Mouse (Mus musculus) NIH3T3 (cell line): ENCODE results near the gene Hist1h2bf.
"Not testable (repeated sequence)": the region's sequence is repeated elsewhere in the genome, so short reads cannot be mapped to it uniquely, and the experiment has no call there.

Experiments
- DNase-seq: peaks from one replicate; pipeline ENCODE4 v3.0.0-alpha.2; 2012; ENCODE audit warnings: low read depth

The Hist1h2bf gene

GRCm38 (mm10) chr13:23573898-23574524 lies at the start of gene Hist1h2bf, which contains the start of gene Hist1h2ad:
Gene Hist1h2bf, minus strand, starts transcription at chr13:23574196.
Gene Hist1h2ad, plus strand, starts transcription at chr13:23574381.
- peak; percentile 95 for DNase-seq

- DNase-seq: peak; percentile 26
Observed at GRCm38 (mm10) chr13:23622861-23623450, 49.0 kb upstream of the Hist1h2bf start.

GRCm38 (mm10) chr13:23622175-23622671 lies 48.2 kb upstream of the Hist1h2bf start, which contains the start of gene Hist1h1e:
Gene Hist1h1e, minus strand, starts transcription at chr13:23622558.
- DNase-seq: peak; percentile 94

- peak; percentile 82 for DNase-seq
Observed at GRCm38 (mm10) chr13:23621532-23622174, 47.7 kb upstream of the Hist1h2bf start.

GRCm38 (mm10) chr13:23620733-23621531 lies 46.9 kb upstream of the Hist1h2bf start, which contains the start of gene Hist1h2be:
Gene Hist1h2be, minus strand, starts transcription at chr13:23621124.
- DNase-seq: peak; percentile 88

GRCm38 (mm10) chr13:23620056-23620732 lies 46.2 kb upstream of the Hist1h2bf start:
- DNase-seq: no peak

GRCm38 (mm10) chr13:23611638-23612037 lies 37.6 kb upstream of the Hist1h2bf start:
- DNase-seq: no peak

- DNase-seq: no peak
Observed at GRCm38 (mm10) chr13:23610393-23610792, 36.4 kb upstream of the Hist1h2bf start.

GRCm38 (mm10) chr13:23609844-23610243 lies 35.8 kb upstream of the Hist1h2bf start:
- no peak for DNase-seq

GRCm38 (mm10) chr13:23609209-23609608 lies 35.2 kb upstream of the Hist1h2bf start:
- no peak for DNase-seq

- no peak for DNase-seq
Observed at GRCm38 (mm10) chr13:23605052-23605451, 31.1 kb upstream of the Hist1h2bf start.

- DNase-seq: no peak
Observed at GRCm38 (mm10) chr13:23604452-23604851, 30.5 kb upstream of the Hist1h2bf start.

GRCm38 (mm10) chr13:23603182-23603699 lies 29.2 kb upstream of the Hist1h2bf start:
- no peak for DNase-seq

- DNase-seq: peak; percentile 86
Observed at GRCm38 (mm10) chr13:23597957-23598356, 24.0 kb upstream of the Hist1h2bf start.

- DNase-seq: no peak
Observed at GRCm38 (mm10) chr13:23595622-23596372, 21.8 kb upstream of the Hist1h2bf start.

- no peak for DNase-seq
Observed at GRCm38 (mm10) chr13:23595185-23595584, 21.2 kb upstream of the Hist1h2bf start.

GRCm38 (mm10) chr13:23593051-23593770 lies 19.2 kb upstream of the Hist1h2bf start:
- DNase-seq: no peak

GRCm38 (mm10) chr13:23592614-23593013 lies 18.6 kb upstream of the Hist1h2bf start:
- DNase-seq: peak; percentile 43

- DNase-seq: not testable (repeated sequence)
Observed at GRCm38 (mm10) chr13:23591886-23592285, 17.9 kb upstream of the Hist1h2bf start.

- DNase-seq: no peak
Observed at GRCm38 (mm10) chr13:23591206-23591605, 17.2 kb upstream of the Hist1h2bf start.
